Mouse (Mus musculus): ENCODE results near the gene 4930407I10Rik. TPM values are rescaled to one million over a fixed set of nuclear protein-coding genes. Genes with fewer than 3 reads are reported as not detected.

The 4930407I10Rik gene
- polyA plus RNA-seq (2015; fragmentation: Nextera tagmentation; extraction: Ambion mirVana): not detected in 2 replicates

DNA sequence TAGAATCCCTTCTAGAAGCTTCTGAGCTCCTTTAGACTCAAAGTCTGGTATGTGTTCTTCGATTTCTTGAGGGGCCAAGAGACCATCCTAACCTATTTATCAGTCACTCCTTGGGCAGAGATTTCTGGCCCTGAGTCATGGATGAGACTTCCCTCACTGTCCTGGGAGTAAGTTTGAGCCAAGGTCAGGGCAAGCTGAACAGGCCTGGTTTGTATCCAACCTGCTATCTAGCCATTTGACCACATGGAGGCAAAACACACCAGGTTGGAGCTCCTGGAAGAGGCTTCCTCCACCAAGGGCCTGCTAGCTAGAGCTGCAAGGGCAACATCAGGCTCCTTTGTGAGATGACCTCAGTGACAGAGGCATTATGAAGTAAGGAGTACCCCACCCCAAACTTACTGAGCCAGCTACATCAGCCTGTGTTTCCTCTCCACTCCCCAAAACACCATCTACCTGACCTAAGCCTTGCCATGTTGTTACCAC is at the start of gene 4930407I10Rik:
Gene 4930407I10Rik (plus strand): TSS at position 433 of the 483 bp plus-strand sequence.

DNA sequence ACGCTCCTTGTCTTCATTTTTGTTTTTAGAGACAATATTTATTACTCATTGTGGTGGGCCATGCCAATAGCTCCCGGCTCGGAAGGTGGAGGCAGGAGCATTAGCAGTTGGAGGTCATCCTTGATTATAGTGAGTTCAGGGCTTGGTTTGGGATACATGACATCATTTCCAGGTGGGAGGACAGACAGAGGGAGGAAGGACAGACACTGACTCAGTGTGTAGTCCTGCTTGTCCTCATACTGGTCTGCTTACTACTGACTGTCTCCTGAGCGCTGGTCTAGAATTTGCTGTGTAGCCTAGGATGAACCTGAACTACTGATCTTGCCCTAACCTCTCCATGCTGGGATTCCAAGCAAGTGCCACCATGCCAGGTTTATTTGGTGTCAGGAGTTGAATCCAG is 25.2 kb upstream of the 4930407I10Rik start, which contains the start of gene Desi1:
Gene Desi1 (minus strand): TSS at position 101 of the 400 bp plus-strand sequence.

DNA sequence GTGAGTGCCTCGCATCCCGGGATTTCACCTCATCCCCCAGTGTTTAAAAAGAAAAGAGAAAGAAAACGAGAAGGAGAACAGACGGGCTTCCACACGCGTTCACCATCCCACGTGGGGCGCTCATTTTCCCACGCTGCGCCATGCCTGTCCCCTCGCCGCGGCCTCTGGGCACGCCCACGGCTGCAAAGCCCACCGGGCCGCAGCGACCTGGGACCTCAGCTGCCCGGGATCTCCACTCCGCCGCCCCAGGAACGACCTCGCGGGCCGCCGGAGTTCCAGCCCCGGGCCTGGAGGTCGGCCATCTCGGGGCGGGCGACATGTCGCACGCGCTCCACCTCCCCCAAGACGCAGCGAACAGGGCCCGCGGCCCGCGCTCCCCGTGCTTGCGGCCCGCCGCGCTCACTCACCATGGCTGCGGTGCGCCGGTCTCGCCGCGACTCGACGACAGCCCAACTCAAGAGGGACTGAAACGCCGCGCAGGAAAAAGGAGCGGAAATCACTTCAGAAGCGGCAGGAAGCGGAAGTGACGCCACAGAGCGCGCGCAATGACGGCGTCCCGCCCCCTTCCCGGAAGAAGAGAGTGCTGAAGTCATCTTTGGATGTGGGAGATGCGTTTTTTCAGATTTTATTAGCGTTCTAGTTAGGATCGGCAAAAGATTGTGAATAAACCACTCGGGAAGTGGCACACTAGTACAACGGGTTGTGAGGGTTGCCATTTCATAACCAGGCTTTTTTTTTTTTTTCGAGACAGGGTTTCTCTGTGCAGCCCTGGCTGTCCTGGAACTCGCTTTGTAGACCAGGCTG is 11.7 kb upstream of the 4930407I10Rik start, which contains the start of gene Snu13:
Gene Snu13 (minus strand): TSS at position 519 of the 804 bp plus-strand sequence.

DNA sequence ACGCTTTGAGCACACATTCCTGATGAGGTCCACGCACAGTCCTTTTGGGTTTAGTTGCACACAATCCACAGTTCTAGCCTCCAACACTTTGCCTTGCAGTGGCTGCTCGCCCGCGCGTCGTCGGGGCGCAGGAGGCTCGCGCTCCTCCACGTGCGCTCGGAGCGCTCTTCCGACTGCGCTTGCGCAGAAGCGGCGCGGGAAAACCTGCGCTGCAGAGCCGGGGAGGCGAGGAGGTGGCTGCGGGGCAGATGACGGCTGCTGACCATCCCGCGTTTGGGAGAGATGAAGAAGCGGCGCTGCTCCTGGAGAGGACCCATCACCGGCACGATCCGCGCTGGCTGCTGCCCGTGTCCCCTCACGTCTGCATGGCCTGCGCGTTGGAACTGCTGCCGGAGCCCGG is 10.9 kb downstream of the 4930407I10Rik start, which contains the start of gene Mei1:
Gene Mei1 (plus strand): TSS at position 99 of the 400 bp plus-strand sequence.

Other genes with a start within 250 kb of the 4930407I10Rik start
- 11.7 and 15.7 TPM in 2 replicates for gene Tob2, start 200.4 kb upstream of the 4930407I10Rik start, polyA plus RNA-seq (2015; fragmentation: Nextera tagmentation; extraction: Ambion mirVana)
- gene Phf5a, start 187.2 kb upstream of the 4930407I10Rik start, polyA plus RNA-seq (2015; fragmentation: Nextera tagmentation; extraction: Ambion mirVana): 98.4 and 112 TPM in 2 replicates
- gene Aco2, start 186.8 kb upstream of the 4930407I10Rik start, polyA plus RNA-seq (2015; fragmentation: Nextera tagmentation; extraction: Ambion mirVana): 276 and 309 TPM in 2 replicates
- 119 and 137 TPM in 2 replicates for gene Polr3h, start 132.9 kb upstream of the 4930407I10Rik start, polyA plus RNA-seq (2015; fragmentation: Nextera tagmentation; extraction: Ambion mirVana)
- gene Csdc2, start 122.4 kb upstream of the 4930407I10Rik start, polyA plus RNA-seq (2015; fragmentation: Nextera tagmentation; extraction: Ambion mirVana): 241 and 292 TPM in 2 replicates
- 137 and 146 TPM in 2 replicates for gene Pmm1, start 98.2 kb upstream of the 4930407I10Rik start, polyA plus RNA-seq (2015; fragmentation: Nextera tagmentation; extraction: Ambion mirVana)
- gene 1700029P11Rik, start 78.6 kb upstream of the 4930407I10Rik start, polyA plus RNA-seq (2015; fragmentation: Nextera tagmentation; extraction: Ambion mirVana): not detected in 2 replicates
- 30.4 and 33.7 TPM in 2 replicates for gene Xrcc6, start 71.3 kb upstream of the 4930407I10Rik start, polyA plus RNA-seq (2015; fragmentation: Nextera tagmentation; extraction: Ambion mirVana)
- gene Desi1, start 25.3 kb upstream of the 4930407I10Rik start, polyA plus RNA-seq (2015; fragmentation: Nextera tagmentation; extraction: Ambion mirVana): 53.0 and 55.9 TPM in 2 replicates
- gene Snu13, start 11.6 kb upstream of the 4930407I10Rik start, polyA plus RNA-seq (2015; fragmentation: Nextera tagmentation; extraction: Ambion mirVana): 248 and 267 TPM in 2 replicates
- gene Mei1, start 10.8 kb downstream of the 4930407I10Rik start, polyA plus RNA-seq (2015; fragmentation: Nextera tagmentation; extraction: Ambion mirVana): 0.09 and 0.10 TPM in 2 replicates
- gene Ccdc134, start 68.8 kb downstream of the 4930407I10Rik start, polyA plus RNA-seq (2015; fragmentation: Nextera tagmentation; extraction: Ambion mirVana): 9.0 and 11.0 TPM in 2 replicates
- 151 and 162 TPM in 2 replicates for gene Srebf2, start 88.0 kb downstream of the 4930407I10Rik start, polyA plus RNA-seq (2015; fragmentation: Nextera tagmentation; extraction: Ambion mirVana)
- 18.3 and 22.7 TPM in 2 replicates for gene Shisa8, start 153.7 kb downstream of the 4930407I10Rik start, polyA plus RNA-seq (2015; fragmentation: Nextera tagmentation; extraction: Ambion mirVana)
- 0.97 and 1.0 TPM in 2 replicates for gene Tnfrsf13c, start 165.2 kb downstream of the 4930407I10Rik start, polyA plus RNA-seq (2015; fragmentation: Nextera tagmentation; extraction: Ambion mirVana)
- 18.2 and 19.0 TPM in 2 replicates for gene Cenpm, start 185.6 kb downstream of the 4930407I10Rik start, polyA plus RNA-seq (2015; fragmentation: Nextera tagmentation; extraction: Ambion mirVana)
- gene 1500009C09Rik, start 193.2 kb downstream of the 4930407I10Rik start, polyA plus RNA-seq (2015; fragmentation: Nextera tagmentation; extraction: Ambion mirVana): 13.7 and 17.9 TPM in 2 replicates
- 311 and 334 TPM in 2 replicates for gene Sept3, start 215.7 kb downstream of the 4930407I10Rik start, polyA plus RNA-seq (2015; fragmentation: Nextera tagmentation; extraction: Ambion mirVana)
- gene Wbp2nl, start 239.8 kb downstream of the 4930407I10Rik start, polyA plus RNA-seq (2015; fragmentation: Nextera tagmentation; extraction: Ambion mirVana): 0.32 and 0.43 TPM in 2 replicates

Data from neural tube, postnatal 0 days (tissue).